Mouse (Mus musculus): Measurements from ENCODE around the gene Atg7.

DNA sequence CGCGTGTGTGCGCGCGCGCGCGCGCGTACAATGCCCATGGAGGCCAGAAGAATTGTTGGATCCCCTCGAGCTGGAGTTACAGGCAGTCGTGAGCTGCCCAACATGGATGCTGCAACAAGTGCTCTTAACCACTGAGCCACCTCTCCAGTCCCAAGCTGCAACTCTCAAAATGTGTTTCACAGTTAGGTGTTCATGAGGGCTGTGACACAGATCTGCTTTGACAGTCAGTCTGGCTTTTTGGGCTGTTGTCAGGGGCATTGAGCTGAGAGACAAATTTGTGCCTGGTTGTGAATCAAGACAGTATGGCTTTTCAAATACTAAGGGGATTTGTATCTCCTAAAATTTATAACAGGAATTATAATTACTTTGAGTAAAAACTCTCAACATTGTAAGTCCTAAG lies 248.4 kb downstream of the Atg7 start:
- TF ChIP-seq CTCF (IDR thresholded peaks at IDR 0.05; ENCODE audit: control insufficient read depth, insufficient read depth, low read length) (no peak), POLR2A (IDR thresholded peaks at IDR 0.05; ENCODE audit: borderline replicate concordance, control insufficient read depth, low read depth, low read length) (no peak)
